Mouse (Mus musculus) heart, postnatal 0 days (tissue): ENCODE data around the gene H2al2a. TPM values are rescaled to one million over a fixed set of nuclear protein-coding genes. Genes with fewer than 3 reads are reported as not detected.

Source experiments
- ATAC-seq: fragments of 200-750 bp; cut with Nextera tagmentation; 2 replicates; pipeline ENCODE4 v1.8.0; 2017; ENCODE audit warnings: low read depth, moderate number of reproducible peaks, moderate library complexity; ENCODE audit not compliant: insufficient read depth
- DNase-seq: peaks from one replicate; pipeline ENCODE4 v3.0.0-alpha.2; 2016; ENCODE audit warnings: low spot score
- H3K27ac ChIP-seq: fragments of 300-500 bp; sonication (generic); 2 replicates; pipeline ENCODE4 v1.5.1; 2014; ENCODE audit warnings: low read depth, mild to moderate bottlenecking
- H3K27me3 ChIP-seq: fragments of 300-500 bp; sonication (generic); 2 replicates; pipeline ENCODE4 v1.6.1; 2014; ENCODE audit warnings: low read length, mixed read lengths; ENCODE audit not compliant: control insufficient read depth, insufficient read depth
- H3K36me3 ChIP-seq: fragments of 300-500 bp; sonication (generic); replicated peaks from 2 replicates; pipeline ENCODE4 v1.6.1; 2014; ENCODE audit warnings: low read length, mixed read lengths; ENCODE audit not compliant: control insufficient read depth, insufficient read depth
- H3K4me1 ChIP-seq: fragments of 300-500 bp; sonication (generic); 2 replicates; pipeline ENCODE4 v1.6.1; 2014; ENCODE audit warnings: antibody characterized with exemption; ENCODE audit not compliant: control insufficient read depth, insufficient read depth
- H3K4me2 ChIP-seq: fragments of 300-500 bp; sonication (generic); 2 replicates; pipeline ENCODE4 v1.6.1; 2014; ENCODE audit warnings: low read depth, mild to moderate bottlenecking, low read length, moderate library complexity
- H3K4me3 ChIP-seq: fragments of 300-500 bp; sonication (generic); 2 replicates; pipeline ENCODE4 v1.5.1; 2014; ENCODE audit warnings: low read depth, low read length
- H3K9ac ChIP-seq: fragments of 300-500 bp; sonication (generic); replicated peaks from 2 replicates; pipeline ENCODE4 v1.6.1; 2014; ENCODE audit warnings: low read depth, low read length, mixed read lengths
- H3K9me3 ChIP-seq: fragments of 300-500 bp; sonication (generic); replicated peaks from 2 replicates; pipeline ENCODE4 v1.6.1; 2016; ENCODE audit warnings: low read length; ENCODE audit not compliant: control insufficient read depth
- CTCF ChIP-seq: IDR thresholded peaks from 2 replicates; pipeline ENCODE4 v1.5.1; 2016; ENCODE audit warnings: antibody characterized with exemption, control low read depth, low read depth
- EP300 ChIP-seq: IDR thresholded peaks from 2 replicates; pipeline ENCODE4 v1.6.1; 2016; ENCODE audit warnings: antibody characterized with exemption, low read depth
- WGBS: fragments of 180-500 bp; shearing (Covaris S2); extraction: QIAGEN DNeasy Blood & Tissue Kit; methylation state at CpG from one replicate; pipeline ENCODE4 v1.1.7; 2014; 5-methylcytosine and 5-hydroxymethylcytosine counted together
- polyA plus RNA-seq: library from polyadenylated mRNA; unstranded; fragments of >200 nt; fragmentation: Nextera tagmentation; extraction: Ambion mirVana; gene quantifications from 2 replicates; pipeline ENCODE4 v1.2.1, GENCODE M21; 2015
- total RNA-seq: library from RNA; depleted of rRNA; stranded (reverse); fragments of >200 nt; gene quantifications from 2 replicates; pipeline ENCODE4 v1.2.3, GENCODE M21; 2014; ENCODE audit warnings: low replicate concordance; rRNA removed

Gene H2al2a
- total RNA-seq: not detected in 2 replicates
- not detected in 2 replicates for polyA plus RNA-seq

DNA sequence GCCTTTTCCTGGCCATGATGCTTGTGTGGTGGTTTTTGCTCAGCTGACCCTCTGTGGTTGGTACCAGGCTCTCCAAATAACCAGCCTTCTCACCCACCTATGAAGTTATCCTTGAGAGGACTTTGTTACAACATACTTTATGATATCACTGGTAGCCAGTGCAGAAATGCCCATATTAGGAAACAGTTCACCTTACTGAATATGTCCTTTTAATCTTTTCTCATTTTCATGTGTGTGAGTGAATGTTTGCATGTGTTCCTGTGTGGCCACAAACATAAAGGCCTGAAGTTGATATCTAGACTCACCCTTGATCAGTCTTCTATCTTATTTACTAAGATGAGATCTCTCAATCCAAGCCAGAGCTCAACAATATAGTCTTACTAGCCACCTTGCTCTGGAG lies at the start of gene H2al2a:
Gene H2al2a, minus strand, starts transcription at position 101 of the 400 bp plus-strand sequence.
- H3K9me3 ChIP-seq: no peaks in the 10 kb centered on the region
- no peak within 1 kb of the TSS for H3K4me2 ChIP-seq
- DNase-seq: no peak
- no peak within 1 kb of the TSS for H3K9ac ChIP-seq
- ATAC-seq: no peak
- TF ChIP-seq CTCF: no peak
- TF ChIP-seq EP300: no peak
- no peaks in the 10 kb centered on the region for H3K4me1 ChIP-seq
- no peaks in the 10 kb centered on the region for H3K27me3 ChIP-seq
- no peaks in the 10 kb centered on the region for H3K36me3 ChIP-seq
- H3K4me3 ChIP-seq: no peak within 1 kb of the TSS
- no peak within 1 kb of the TSS for H3K27ac ChIP-seq

DNA sequence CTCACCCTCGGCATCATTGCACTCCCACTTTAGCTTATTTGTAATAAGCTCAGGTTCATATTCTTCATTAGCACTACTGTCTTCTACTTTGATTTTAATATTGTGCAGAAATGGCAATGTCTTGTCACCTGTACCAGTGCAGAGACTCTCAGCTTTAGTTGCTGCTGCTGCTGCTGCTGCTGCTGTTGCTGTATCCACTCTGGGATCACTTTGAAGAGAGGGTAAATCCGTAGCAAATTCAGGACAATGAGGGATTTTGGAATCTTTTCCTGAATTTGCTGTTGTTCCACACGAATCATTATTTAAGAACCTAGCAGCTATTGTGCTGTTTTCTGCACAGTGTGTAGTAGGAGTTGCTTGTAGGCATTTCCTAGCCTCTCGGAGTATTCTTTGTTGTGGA lies 49.4 kb upstream of the H2al2a start:
- Histone ChIP-seq H3K9ac (peak overlapping the region; percentile 97), H3K36me3 (no peaks in the 10 kb centered on the region), H3K27me3 (no peaks in the 10 kb centered on the region), H3K4me3 (peak overlapping the region; percentile 95), H3K4me1 (peaks cover 57% of the 10 kb centered on the region), H3K9me3 (no peaks in the 10 kb centered on the region), H3K27ac (peak overlapping the region; percentile 99), H3K4me2 (peak overlapping the region; percentile 78)
- TF ChIP-seq EP300 (no peak), CTCF (no peak)
- DNase-seq (no peak), ATAC-seq (no peak)
- 7% methylated on average over 4 of the region's 4 CpGs for WGBS

DNA sequence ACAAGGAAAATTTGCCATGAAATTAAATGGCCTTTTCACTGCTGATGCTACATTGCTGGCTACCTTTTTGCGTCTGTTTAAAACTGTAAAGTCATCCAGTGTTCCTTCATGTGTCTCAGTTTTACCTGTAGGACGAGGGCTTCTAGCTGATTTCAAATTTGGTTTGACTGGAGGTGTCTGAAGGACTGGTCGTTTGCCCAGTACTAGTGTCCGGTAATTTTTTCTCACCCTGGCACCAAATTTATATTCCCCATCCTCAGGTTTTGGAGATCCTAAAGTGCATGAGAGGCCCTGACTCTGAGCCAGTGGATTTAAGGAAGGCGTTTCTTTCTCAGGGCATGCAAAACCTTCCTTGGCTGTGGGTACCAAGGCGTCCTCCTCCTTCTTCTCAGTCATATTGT lies 49.0 kb upstream of the H2al2a start:
- no peak for DNase-seq
- H3K9ac ChIP-seq: peak overlapping the region; percentile 97
- WGBS: 29% methylated on average over 6 of the region's 6 CpGs
- H3K4me1 ChIP-seq: peaks cover 56% of the 10 kb centered on the region
- peak overlapping the region; percentile 78 for H3K4me2 ChIP-seq
- no peaks in the 10 kb centered on the region for H3K27me3 ChIP-seq
- ATAC-seq: no peak
- no peaks in the 10 kb centered on the region for H3K36me3 ChIP-seq
- H3K9me3 ChIP-seq: no peaks in the 10 kb centered on the region
- peak overlapping the region; percentile 99; the same call in 1 of the 2 replicates for H3K27ac ChIP-seq
- H3K4me3 ChIP-seq: peak overlapping the region; percentile 95
- TF ChIP-seq EP300: no peak
- no peak for TF ChIP-seq CTCF

DNA sequence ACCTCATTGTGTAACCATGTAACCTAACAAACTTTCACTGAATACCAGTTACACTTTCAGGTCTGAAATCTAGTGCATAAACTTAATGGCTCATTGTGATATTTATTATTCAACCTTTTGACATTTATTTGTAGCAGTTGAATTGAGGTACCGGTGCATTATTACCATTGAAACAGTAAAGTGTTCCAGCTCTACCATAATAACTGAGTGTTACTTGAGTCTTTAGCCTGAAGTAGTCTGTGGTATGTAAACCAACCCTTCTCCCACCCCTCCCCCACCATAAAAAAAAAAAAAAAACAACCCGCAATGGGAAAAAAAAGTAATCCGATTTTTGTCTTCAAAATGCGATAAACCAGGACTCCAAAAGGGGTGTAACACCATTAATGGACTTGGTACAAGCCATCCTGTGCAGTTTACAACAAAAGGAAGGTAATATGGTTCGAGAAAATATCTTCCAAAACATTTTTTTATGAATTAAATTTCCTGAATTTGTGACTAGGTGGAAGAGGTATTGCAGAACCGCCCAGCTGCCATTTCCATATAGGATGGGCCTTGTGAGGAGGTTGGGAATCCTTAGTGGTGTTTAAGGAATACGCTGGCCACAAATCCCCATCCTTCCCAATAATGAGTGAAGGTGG lies 48.5 kb upstream of the H2al2a start:
- ATAC-seq (no peak), DNase-seq (no peak)
- Histone ChIP-seq H3K4me3 (peak overlapping the region; percentile 95), H3K9me3 (no peaks in the 10 kb centered on the region), H3K36me3 (no peaks in the 10 kb centered on the region), H3K4me1 (peaks cover 51% of the 10 kb centered on the region), H3K27me3 (no peaks in the 10 kb centered on the region), H3K9ac (peak overlapping the region; percentile 97), H3K4me2 (peak overlapping the region; percentile 78), H3K27ac (no peak overlapping the region)
- WGBS: 16% methylated on average over 7 of the region's 7 CpGs
- TF ChIP-seq CTCF: no peak
- TF ChIP-seq EP300: no peak

DNA sequence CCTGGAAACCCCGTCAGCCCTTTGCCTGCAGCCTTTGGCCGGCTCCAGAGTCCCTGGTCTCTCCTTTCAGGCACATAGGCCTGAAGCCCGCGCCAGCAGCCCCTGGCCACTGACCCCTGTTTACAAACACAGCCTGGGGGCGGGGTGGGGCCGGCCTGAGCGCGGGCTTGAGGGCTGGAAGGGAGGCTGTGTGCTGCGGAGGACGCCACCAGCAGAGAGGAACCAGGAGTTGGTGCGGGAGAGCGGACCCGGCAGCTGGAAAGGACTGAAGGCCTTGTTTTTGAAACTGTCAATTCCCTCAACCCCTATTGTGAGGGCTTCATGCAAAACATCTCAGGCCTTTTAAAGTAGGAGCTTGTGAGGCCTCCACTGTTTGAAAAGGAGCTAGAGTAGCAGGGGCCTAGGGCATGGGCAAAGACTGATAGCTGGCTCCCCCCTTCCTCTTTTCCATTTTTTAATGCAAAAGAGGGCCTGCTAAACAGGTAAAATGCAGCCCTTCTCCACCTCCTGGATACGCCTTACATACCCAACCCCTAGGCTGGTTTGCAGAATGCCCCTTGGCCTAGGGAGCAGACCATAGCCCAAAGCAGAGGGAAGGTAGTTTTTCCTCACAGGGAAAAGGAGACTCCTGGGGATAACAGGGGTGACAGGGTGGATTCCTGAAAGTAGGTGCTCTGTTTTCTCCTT lies 44.6 kb upstream of the H2al2a start:
- Histone ChIP-seq H3K4me2 (0 out of 2 replicates have a peak overlapping the region, but pooled peaks have one; percentile 18), H3K36me3 (no peaks in the 10 kb centered on the region), H3K4me1 (peaks cover 52% of the 10 kb centered on the region), H3K4me3 (no peak overlapping the region), H3K9ac (0 out of 2 replicates have a peak overlapping the region, but pooled peaks have one; percentile 4), H3K27me3 (no peaks in the 10 kb centered on the region), H3K9me3 (no peaks in the 10 kb centered on the region), H3K27ac (peak overlapping the region; percentile 30; the same call in 1 of the 2 replicates)
- DNase-seq (peak; percentile 5), ATAC-seq (0 out of 2 replicates have a peak, but pooled peaks have one; percentile 37)
- 49% methylated on average over 14 of the region's 14 CpGs for WGBS
- TF ChIP-seq CTCF: no peak
- TF ChIP-seq EP300: no peak
